Mouse (Mus musculus): ENCODE data around the gene Shoc2. TPM values are rescaled to one million over a fixed set of nuclear protein-coding genes. Genes with fewer than 3 reads are reported as not detected.

The Shoc2 gene
- polyA plus RNA-seq, 1 experiment from 2014 or later = 52.3 TPM

GRCm38 (mm10) chr19:54035100-54035499 lies 91.0 kb downstream of the Shoc2 start:
- Histone ChIP-seq H3K4me3 (ENCODE audit: low read depth, low read length) (no peak overlapping the region), H3K4me1 (ENCODE audit: control insufficient read depth, insufficient read depth, low read length) (no peaks in the 10 kb centered on the region), H3K4me2 (ENCODE audit: low read depth, severe bottlenecking) (no peak overlapping the region), H3K27ac (replicated peaks; ENCODE audit: low read depth, low read length) (no peak overlapping the region), H3K9me3 (ENCODE audit: control insufficient read depth, low read length) (no peaks in the 10 kb centered on the region), H3K9ac (ENCODE audit: low read length) (no peak overlapping the region), H3K27me3 (ENCODE audit: control insufficient read depth, insufficient read depth, low read length) (no peaks in the 10 kb centered on the region), H3K36me3 (ENCODE audit: control insufficient read depth, insufficient read depth, low read length) (peaks cover 2% of the 10 kb centered on the region; the same call in 1 of the 2 replicates)
- 88% methylated on average over 6 of the region's 6 CpGs for WGBS
- ATAC-seq (ENCODE audit: insufficient number of reproducible peaks, low FRiP score, low TSS enrichment, low read depth) = no peak
- no peak for DNase-seq (ENCODE audit: low spot score)

GRCm38 (mm10) chr19:54039441-54039840 lies 95.3 kb downstream of the Shoc2 start:
- H3K9me3 ChIP-seq (ENCODE audit: control insufficient read depth, low read length) = no peaks in the 10 kb centered on the region
- 74% methylated on average over 7 of the region's 7 CpGs for WGBS
- DNase-seq (ENCODE audit: low spot score) (no peak), ATAC-seq (ENCODE audit: insufficient number of reproducible peaks, low FRiP score, low TSS enrichment, low read depth) (no peak)
- H3K27ac ChIP-seq (replicated peaks; ENCODE audit: low read depth, low read length) = no peak overlapping the region
- no peak overlapping the region for H3K9ac ChIP-seq (ENCODE audit: low read length)
- no peaks in the 10 kb centered on the region for H3K27me3 ChIP-seq (ENCODE audit: control insufficient read depth, insufficient read depth, low read length)
- no peak overlapping the region for H3K4me2 ChIP-seq (ENCODE audit: low read depth, severe bottlenecking)
- no peaks in the 10 kb centered on the region for H3K4me1 ChIP-seq (ENCODE audit: control insufficient read depth, insufficient read depth, low read length)
- no peak overlapping the region for H3K4me3 ChIP-seq (ENCODE audit: low read depth, low read length)
- H3K36me3 ChIP-seq (ENCODE audit: control insufficient read depth, insufficient read depth, low read length) = no peaks in the 10 kb centered on the region

GRCm38 (mm10) chr19:54040356-54041028 lies 96.4 kb downstream of the Shoc2 start:
- no peaks in the 10 kb centered on the region for H3K9me3 ChIP-seq (ENCODE audit: control insufficient read depth, low read length)
- H3K4me2 ChIP-seq (ENCODE audit: low read depth, severe bottlenecking) = no peak overlapping the region
- peaks cover 8% of the 10 kb centered on the region for H3K27me3 ChIP-seq (ENCODE audit: control insufficient read depth, insufficient read depth, low read length)
- no peak overlapping the region for H3K9ac ChIP-seq (ENCODE audit: low read length)
- DNase-seq (ENCODE audit: low spot score) = no peak
- H3K4me1 ChIP-seq (ENCODE audit: control insufficient read depth, insufficient read depth, low read length) = peaks cover 7% of the 10 kb centered on the region; the same call in 1 of the 2 replicates
- no peaks in the 10 kb centered on the region for H3K36me3 ChIP-seq (ENCODE audit: control insufficient read depth, insufficient read depth, low read length)
- 59% methylated on average over 4 of the region's 4 CpGs for WGBS
- no peak overlapping the region for H3K27ac ChIP-seq (replicated peaks; ENCODE audit: low read depth, low read length)
- no peak for ATAC-seq (ENCODE audit: insufficient number of reproducible peaks, low FRiP score, low TSS enrichment, low read depth)
- no peak overlapping the region for H3K4me3 ChIP-seq (ENCODE audit: low read depth, low read length)

GRCm38 (mm10) chr19:54041029-54041367 lies 96.9 kb downstream of the Shoc2 start:
- H3K4me3 ChIP-seq (ENCODE audit: low read depth, low read length) = no peak overlapping the region
- H3K27me3 ChIP-seq (ENCODE audit: control insufficient read depth, insufficient read depth, low read length) = peaks cover 13% of the 10 kb centered on the region
- H3K9ac ChIP-seq (ENCODE audit: low read length) = no peak overlapping the region
- H3K9me3 ChIP-seq (ENCODE audit: control insufficient read depth, low read length) = no peaks in the 10 kb centered on the region
- no peak for ATAC-seq (ENCODE audit: insufficient number of reproducible peaks, low FRiP score, low TSS enrichment, low read depth)
- no peak overlapping the region for H3K27ac ChIP-seq (replicated peaks; ENCODE audit: low read depth, low read length)
- no peak for DNase-seq (ENCODE audit: low spot score)
- H3K4me1 ChIP-seq (ENCODE audit: control insufficient read depth, insufficient read depth, low read length) = peaks cover 7% of the 10 kb centered on the region
- H3K36me3 ChIP-seq (ENCODE audit: control insufficient read depth, insufficient read depth, low read length) = no peaks in the 10 kb centered on the region
- WGBS = 22% methylated on average over 5 of the region's 5 CpGs
- H3K4me2 ChIP-seq (ENCODE audit: low read depth, severe bottlenecking) = no peak overlapping the region

- Histone ChIP-seq H3K4me1 (ENCODE audit: control insufficient read depth, insufficient read depth, low read length) (peaks cover 14% of the 10 kb centered on the region), H3K4me3 (ENCODE audit: low read depth, low read length) (peak within 1 kb of the TSS; percentile 41), H3K9ac (ENCODE audit: low read length) (peak within 1 kb of the TSS; percentile 12; the same call in 1 of the 2 replicates), H3K27ac (replicated peaks; ENCODE audit: low read depth, low read length) (no peak within 1 kb of the TSS), H3K27me3 (ENCODE audit: control insufficient read depth, insufficient read depth, low read length) (peaks cover 41% of the 10 kb centered on the region), H3K9me3 (ENCODE audit: control insufficient read depth, low read length) (no peaks in the 10 kb centered on the region), H3K36me3 (ENCODE audit: control insufficient read depth, insufficient read depth, low read length) (no peaks in the 10 kb centered on the region), H3K4me2 (ENCODE audit: low read depth, severe bottlenecking) (peak within 1 kb of the TSS; percentile 90)
- ATAC-seq (ENCODE audit: insufficient number of reproducible peaks, low FRiP score, low TSS enrichment, low read depth) = no peak
- 70% methylated on average over 5 of the region's 5 CpGs for WGBS
- no peak for DNase-seq (ENCODE audit: low spot score)
Observed at GRCm38 (mm10) chr19:54043851-54044250, 99.7 kb downstream of the Shoc2 start, which contains the start of gene Adra2a. Gene Adra2a, plus strand, starts transcription at chr19:54044151.

- H3K27me3 ChIP-seq (ENCODE audit: control insufficient read depth, insufficient read depth, low read length) = peaks cover 47% of the 10 kb centered on the region
- ATAC-seq (ENCODE audit: insufficient number of reproducible peaks, low FRiP score, low TSS enrichment, low read depth) = peak; percentile 84
Observed at GRCm38 (mm10) chr19:54044507-54045371, 100.6 kb downstream of the Shoc2 start.

GRCm38 (mm10) chr19:54045412-54045811 lies 101.3 kb downstream of the Shoc2 start:
- peaks cover 14% of the 10 kb centered on the region for H3K4me1 ChIP-seq (ENCODE audit: control insufficient read depth, insufficient read depth, low read length)
- peak; percentile 62 for DNase-seq (ENCODE audit: low spot score)
- peak; percentile 56 for ATAC-seq (ENCODE audit: insufficient number of reproducible peaks, low FRiP score, low TSS enrichment, low read depth)
- no peaks in the 10 kb centered on the region for H3K9me3 ChIP-seq (ENCODE audit: control insufficient read depth, low read length)
- peak overlapping the region; percentile 90 for H3K4me2 ChIP-seq (ENCODE audit: low read depth, severe bottlenecking)
- no peaks in the 10 kb centered on the region for H3K36me3 ChIP-seq (ENCODE audit: control insufficient read depth, insufficient read depth, low read length)
- H3K27me3 ChIP-seq (ENCODE audit: control insufficient read depth, insufficient read depth, low read length) = peaks cover 47% of the 10 kb centered on the region
- H3K27ac ChIP-seq (replicated peaks; ENCODE audit: low read depth, low read length) = no peak overlapping the region
- peak overlapping the region; percentile 22 for H3K9ac ChIP-seq (ENCODE audit: low read length)
- peak overlapping the region; percentile 41 for H3K4me3 ChIP-seq (ENCODE audit: low read depth, low read length)
- 2% methylated on average over 29 of the region's 29 CpGs for WGBS

More at GRCm38 (mm10) chr19:54044507-54045371, 100.6 kb downstream of the Shoc2 start:
- peak overlapping the region; percentile 22 for H3K9ac ChIP-seq (ENCODE audit: low read length)
- H3K4me1 ChIP-seq (ENCODE audit: control insufficient read depth, insufficient read depth, low read length) = peaks cover 14% of the 10 kb centered on the region
- peak overlapping the region; percentile 90 for H3K4me2 ChIP-seq (ENCODE audit: low read depth, severe bottlenecking)
- peak overlapping the region; percentile 41 for H3K4me3 ChIP-seq (ENCODE audit: low read depth, low read length)
- 1% methylated on average over 51 of the region's 59 CpGs for WGBS
- no peaks in the 10 kb centered on the region for H3K9me3 ChIP-seq (ENCODE audit: control insufficient read depth, low read length)
- H3K36me3 ChIP-seq (ENCODE audit: control insufficient read depth, insufficient read depth, low read length) = no peaks in the 10 kb centered on the region
- H3K27ac ChIP-seq (replicated peaks; ENCODE audit: low read depth, low read length) = no peak overlapping the region
- peak; percentile 90 for DNase-seq (ENCODE audit: low spot score)

GRCm38 (mm10) chr19:54045931-54046683 lies 102.0 kb downstream of the Shoc2 start:
- Histone ChIP-seq H3K9ac (ENCODE audit: low read length) (no peak overlapping the region), H3K36me3 (ENCODE audit: control insufficient read depth, insufficient read depth, low read length) (no peaks in the 10 kb centered on the region), H3K9me3 (ENCODE audit: control insufficient read depth, low read length) (no peaks in the 10 kb centered on the region), H3K4me2 (ENCODE audit: low read depth, severe bottlenecking) (peak overlapping the region; percentile 90), H3K27me3 (ENCODE audit: control insufficient read depth, insufficient read depth, low read length) (peaks cover 47% of the 10 kb centered on the region), H3K4me1 (ENCODE audit: control insufficient read depth, insufficient read depth, low read length) (peaks cover 14% of the 10 kb centered on the region), H3K27ac (replicated peaks; ENCODE audit: low read depth, low read length) (no peak overlapping the region), H3K4me3 (ENCODE audit: low read depth, low read length) (peak overlapping the region; percentile 33)
- 2% methylated on average over 55 of the region's 55 CpGs for WGBS
- ATAC-seq (ENCODE audit: insufficient number of reproducible peaks, low FRiP score, low TSS enrichment, low read depth) (no peak), DNase-seq (ENCODE audit: low spot score) (peak; percentile 51)
